10 mouse cellular contexts compared by ENCODE assay signal in the genomic region with DNA sequence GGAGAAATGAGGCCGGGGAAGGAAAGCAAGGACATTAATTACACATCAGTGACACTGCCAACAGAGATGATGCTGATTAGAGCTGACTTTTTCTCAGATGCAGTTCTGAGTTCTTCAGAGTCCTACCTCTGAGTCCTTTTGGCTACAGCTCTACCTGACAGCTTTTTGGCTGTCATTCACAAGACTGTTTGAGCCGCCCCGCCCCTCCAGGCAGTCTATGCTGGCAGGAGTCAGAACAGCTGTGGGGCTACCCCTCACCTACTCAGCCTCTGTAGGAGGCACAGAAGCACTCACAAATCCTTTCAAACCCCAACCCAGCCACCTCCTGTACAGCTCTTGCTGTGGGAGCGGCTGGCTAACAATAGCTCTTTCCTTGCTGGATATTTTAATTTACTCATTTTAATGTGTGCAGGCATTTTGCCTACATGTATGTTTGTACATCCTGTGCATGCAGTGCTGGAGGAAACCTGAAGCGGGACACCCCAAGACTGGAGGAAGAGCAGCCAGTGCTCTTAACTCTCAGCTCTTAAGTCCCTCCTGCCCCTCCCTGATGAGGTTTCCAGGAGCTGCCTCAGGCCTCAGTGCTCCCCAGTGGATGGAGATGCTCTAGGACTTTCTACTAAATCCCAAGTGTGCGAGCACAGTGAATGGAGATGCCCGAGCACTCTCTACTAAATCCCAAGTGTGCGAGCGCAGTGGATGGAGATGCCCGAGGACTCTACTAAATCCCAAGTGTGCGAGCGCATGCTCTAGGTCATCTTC. TPM values are rescaled to one million over a fixed set of nuclear protein-coding genes. Genes with fewer than 3 reads are reported as not detected.
DNase-seq lines count a peak whose midpoint lies in the region; ATAC-seq lines count a peak whose summit lies in the region.
"Had no signal": no experiment of that assay in that cellular context is flagged by ENCODE, and none has a peak within 500 bp of the region (broad histone marks: within the 10 kb centered on the region; RNA-seq: fewer than 3 reads in every experiment).

No protein-coding gene starts in this region.

- H3K9ac ChIP-seq in heart, embryonic 16.5 days (ENCODE audit: low read length) = no peak overlapping the region
- H3K9ac ChIP-seq in heart, embryonic 12.5 days = no peak overlapping the region

- no peak overlapping the region for H3K4me3 ChIP-seq in heart, embryonic 16.5 days (ENCODE audit: low read length)
- H3K4me3 ChIP-seq in heart, embryonic 12.5 days = no peak overlapping the region
- H3K4me3 ChIP-seq: erythroblast, embryonic 14.5 days had no signal

- peak; percentile 39 for DNase-seq in right cerebral cortex, adult 18-20 months
- DNase-seq in right cerebral cortex, adult 2 months (ENCODE audit: low spot score in 2 of 2) = no peak
- peak; percentile 68 for DNase-seq in gastrocnemius, postnatal 25 days
- peak; percentile 53 for DNase-seq in thymus, postnatal 14 days
- DNase-seq in layer of hippocampus, adult 9-11 months = no peak
- DNase-seq in kidney, postnatal 4 days = no peak
- DNase-seq: lung, adult 18-20 months had no signal

- H3K36me3 ChIP-seq in heart, embryonic 16.5 days (ENCODE audit: control insufficient read depth, insufficient read depth) = no peaks in the 10 kb centered on the region
- H3K36me3 ChIP-seq in heart, embryonic 12.5 days = no peaks in the 10 kb centered on the region

- H3K27me3 ChIP-seq in heart, embryonic 16.5 days (ENCODE audit: control insufficient read depth, insufficient read depth, low read length) = no peaks in the 10 kb centered on the region
- H3K27me3 ChIP-seq in heart, embryonic 12.5 days (replicated peaks) = no peaks in the 10 kb centered on the region

- H3K4me2 ChIP-seq in heart, embryonic 16.5 days (ENCODE audit: low read depth, low read length) = no peak overlapping the region
- H3K4me2 ChIP-seq in heart, embryonic 12.5 days = no peak overlapping the region

- no peak overlapping the region for H3K27ac ChIP-seq in heart, embryonic 16.5 days (ENCODE audit: low read length)
- H3K27ac ChIP-seq in heart, embryonic 12.5 days (ENCODE audit: poor library complexity, severe bottlenecking) = no peak overlapping the region

- 0 out of 2 replicates have a peak, but pooled peaks have one; percentile 28 for ATAC-seq in heart, embryonic 16.5 days (replicated peaks; ENCODE audit: extremely low read depth, insufficient read depth, low FRiP score)
- ATAC-seq in heart, embryonic 12.5 days (ENCODE audit: insufficient number of reproducible peaks, low FRiP score) = no peak

- H3K9me3 ChIP-seq in heart, embryonic 16.5 days (replicated peaks; ENCODE audit: control insufficient read depth, low read length) = no peaks in the 10 kb centered on the region
- H3K9me3 ChIP-seq in heart, embryonic 12.5 days (replicated peaks) = no peaks in the 10 kb centered on the region

- H3K4me1 ChIP-seq in heart, embryonic 16.5 days (ENCODE audit: control insufficient read depth, insufficient read depth, low read length) = peaks cover 18% of the 10 kb centered on the region
- peaks cover 17% of the 10 kb centered on the region for H3K4me1 ChIP-seq in heart, embryonic 12.5 days (replicated peaks)

- 74% methylated on average over 12 of the region's 12 CpGs for WGBS in heart, embryonic 16.5 days
- WGBS in heart, embryonic 12.5 days = 74% methylated on average over 12 of the region's 12 CpGs

RNA-seq across cellular contexts. Expression of gene Slc16a10, which starts 57.5 kb away (rescaled TPM):
- 20.1 and 23.3 TPM in 2 replicates for polyA plus RNA-seq in heart, embryonic 16.5 days (2015; fragmentation: Nextera tagmentation; extraction: Ambion mirVana)
- 22.1 and 22.5 TPM in 2 replicates for polyA plus RNA-seq in heart, embryonic 12.5 days (2016; fragmentation: Nextera tagmentation; extraction: Ambion mirVana)
- 10 to 100 TPM; 24.1 to 39.7 TPM for total RNA-seq in gastrocnemius, postnatal 25 days (2021)

RNA-seq across cellular contexts. Expression of gene Mfsd4b1, which starts 59.4 kb away (rescaled TPM):
- 0.76 and 1.3 TPM in 2 replicates for polyA plus RNA-seq in heart, embryonic 16.5 days (2015; fragmentation: Nextera tagmentation; extraction: Ambion mirVana)
- 0.24 and 0.57 TPM in 2 replicates for polyA plus RNA-seq in heart, embryonic 12.5 days (2016; fragmentation: Nextera tagmentation; extraction: Ambion mirVana)
- total RNA-seq in gastrocnemius, postnatal 25 days (2021) = 1 to 10 TPM; 3.0 to 3.2 TPM
- polyA plus RNA-seq: erythroblast, embryonic 14.5 days had no signal

Comparison
In these comparisons a context has a peak if more than half of its experiments do, and no peak if none do; other contexts are left out.
1. DNase-seq: peak in right cerebral cortex, adult 18-20 months (single experiment), gastrocnemius, postnatal 25 days (single experiment) and thymus, postnatal 14 days (single experiment); none in right cerebral cortex, adult 2 months (0 of 2), layer of hippocampus, adult 9-11 months (single experiment) and kidney, postnatal 4 days (0 of 2).